Mouse (Mus musculus) lung, embryonic 15.5 days (tissue): ENCODE results near the gene Abcf2. TPM values are rescaled to one million over a fixed set of nuclear protein-coding genes. Genes with fewer than 3 reads are reported as not detected.

Source experiments
- ATAC-seq: fragments of 200-750 bp; cut with Nextera tagmentation; 2 replicates; pipeline ENCODE4 v1.8.0; 2017; ENCODE audit warnings: moderate number of reproducible peaks, borderline replicate concordance; ENCODE audit not compliant: low FRiP score, low TSS enrichment; ENCODE audit errors: extremely low read depth
- H3K27ac ChIP-seq: fragments of 300-500 bp; sonication (generic); 2 replicates; pipeline ENCODE4 v1.5.1; 2015; ENCODE audit warnings: moderate library complexity, mild to moderate bottlenecking, inconsistent platforms
- H3K27me3 ChIP-seq: fragments of 300-500 bp; sonication (generic); 2 replicates; pipeline ENCODE4 v1.6.1; 2015; ENCODE audit warnings: inconsistent platforms
- H3K36me3 ChIP-seq: fragments of 300-500 bp; sonication (generic); 2 replicates; pipeline ENCODE4 v1.6.1; 2015; ENCODE audit warnings: inconsistent platforms
- H3K4me1 ChIP-seq: fragments of 300-500 bp; sonication (generic); 2 replicates; pipeline ENCODE4 v1.6.1; 2015; ENCODE audit warnings: inconsistent platforms
- H3K4me2 ChIP-seq: fragments of 300-500 bp; sonication (generic); 2 replicates; pipeline ENCODE4 v1.6.1; 2015; ENCODE audit warnings: inconsistent platforms, mild to moderate bottlenecking, moderate library complexity
- H3K4me3 ChIP-seq: fragments of 300-500 bp; sonication (generic); 2 replicates; pipeline ENCODE4 v1.5.1; 2015; ENCODE audit warnings: mild to moderate bottlenecking, inconsistent platforms
- H3K9ac ChIP-seq: fragments of 300-500 bp; sonication (generic); 2 replicates; pipeline ENCODE4 v1.6.1; 2015; ENCODE audit warnings: inconsistent platforms
- H3K9me3 ChIP-seq: fragments of 300-500 bp; sonication (generic); 2 replicates; pipeline ENCODE4 v1.6.1; 2016; ENCODE audit warnings: inconsistent platforms
- WGBS: fragments of 180-500 bp; shearing (Covaris S2); methylation state at CpG from one replicate; pipeline ENCODE4 v1.1.7; 2015; 5-methylcytosine and 5-hydroxymethylcytosine counted together
- polyA plus RNA-seq: library from polyadenylated mRNA; unstranded; fragments of >200 nt; fragmentation: Nextera tagmentation; extraction: Ambion mirVana; gene quantifications from 2 replicates; pipeline ENCODE4 v1.2.1, GENCODE M21; 2015

The Abcf2 gene
- polyA plus RNA-seq, 1 experiment from 2014 or later, result 110 TPM

- no peaks in the 10 kb centered on the region for H3K36me3 ChIP-seq
- H3K4me2 ChIP-seq, result no peak overlapping the region
- no peak overlapping the region for H3K27ac ChIP-seq
- H3K27me3 ChIP-seq, result peaks cover 30% of the 10 kb centered on the region
- WGBS, result 65% methylated on average over 5 of the region's 5 CpGs
- H3K9me3 ChIP-seq, result no peaks in the 10 kb centered on the region
- no peak for ATAC-seq
- H3K4me3 ChIP-seq, result no peak overlapping the region
- peaks cover 15% of the 10 kb centered on the region for H3K4me1 ChIP-seq
- H3K9ac ChIP-seq, result no peak overlapping the region
These were observed 40.8 kb downstream of the Abcf2 start for GRCm38 (mm10) chr5:24536511-24536910.

- peaks cover 38% of the 10 kb centered on the region for H3K27me3 ChIP-seq
- WGBS, result 83% methylated on average over 3 of the region's 3 CpGs
- no peak for ATAC-seq
These were observed 41.5 kb downstream of the Abcf2 start for GRCm38 (mm10) chr5:24535731-24536130.

GRCm38 (mm10) chr5:24534292-24534691, 43.0 kb downstream of the Abcf2 start:
- no peaks in the 10 kb centered on the region for H3K9me3 ChIP-seq
- no peaks in the 10 kb centered on the region for H3K36me3 ChIP-seq
- H3K27ac ChIP-seq, result no peak overlapping the region
- ATAC-seq, result no peak
- H3K4me2 ChIP-seq, result no peak overlapping the region
- H3K4me3 ChIP-seq, result no peak overlapping the region
- no peaks in the 10 kb centered on the region for H3K4me1 ChIP-seq
- H3K9ac ChIP-seq, result no peak overlapping the region
- H3K27me3 ChIP-seq, result peaks cover 49% of the 10 kb centered on the region
- 49% methylated on average over 5 of the region's 5 CpGs for WGBS

More at GRCm38 (mm10) chr5:24535731-24536130, 41.5 kb downstream of the Abcf2 start:
- Histone ChIP-seq H3K36me3 (no peaks in the 10 kb centered on the region), H3K4me1 (peaks cover 7% of the 10 kb centered on the region), H3K4me2 (no peak overlapping the region), H3K9me3 (no peaks in the 10 kb centered on the region), H3K9ac (no peak overlapping the region), H3K27ac (no peak overlapping the region), H3K4me3 (no peak overlapping the region)

- H3K4me2 ChIP-seq, result no peak overlapping the region
- peaks cover 58% of the 10 kb centered on the region for H3K27me3 ChIP-seq
- no peak overlapping the region for H3K27ac ChIP-seq
- H3K9me3 ChIP-seq, result no peaks in the 10 kb centered on the region
- no peaks in the 10 kb centered on the region for H3K36me3 ChIP-seq
- H3K4me1 ChIP-seq, result no peaks in the 10 kb centered on the region
- no peak overlapping the region for H3K9ac ChIP-seq
- WGBS, result 47% methylated on average over 11 of the region's 11 CpGs
- ATAC-seq, result no peak
- H3K4me3 ChIP-seq, result no peak overlapping the region
These were observed 43.9 kb downstream of the Abcf2 start for GRCm38 (mm10) chr5:24533391-24533790.

- Histone ChIP-seq H3K4me2 (no peak overlapping the region), H3K36me3 (no peaks in the 10 kb centered on the region), H3K27ac (no peak overlapping the region), H3K27me3 (peaks cover 82% of the 10 kb centered on the region), H3K4me1 (peaks cover 14% of the 10 kb centered on the region), H3K9ac (no peak overlapping the region), H3K4me3 (no peak overlapping the region), H3K9me3 (no peaks in the 10 kb centered on the region)
- peak; percentile 53; the same call in 1 of the 2 replicates for ATAC-seq
- WGBS, result 19% methylated on average over 24 of the region's 24 CpGs
These were observed 47.1 kb downstream of the Abcf2 start for GRCm38 (mm10) chr5:24530042-24530689.

GRCm38 (mm10) chr5:24527780-24528179, 49.5 kb downstream of the Abcf2 start:
- Histone ChIP-seq H3K9ac (no peak overlapping the region), H3K27me3 (peaks cover 96% of the 10 kb centered on the region), H3K9me3 (no peaks in the 10 kb centered on the region), H3K4me3 (no peak overlapping the region), H3K36me3 (no peaks in the 10 kb centered on the region), H3K4me1 (peaks cover 14% of the 10 kb centered on the region), H3K4me2 (no peak overlapping the region), H3K27ac (no peak overlapping the region)
- 14% methylated on average over 6 of the region's 6 CpGs for WGBS
- ATAC-seq, result no peak

GRCm38 (mm10) chr5:24526889-24527230, 50.4 kb downstream of the Abcf2 start, which contains the start of gene Gbx1:
TSS of gene Gbx1 (minus strand) at chr5:24527202.
- H3K9ac ChIP-seq, result no peak within 1 kb of the TSS

GRCm38 (mm10) chr5:24526190-24526888, 50.9 kb downstream of the Abcf2 start:
- peak overlapping the region; percentile 83 for H3K4me2 ChIP-seq
- no peak overlapping the region for H3K27ac ChIP-seq
- no peaks in the 10 kb centered on the region for H3K9me3 ChIP-seq
- no peaks in the 10 kb centered on the region for H3K36me3 ChIP-seq
- H3K9ac ChIP-seq, result no peak overlapping the region
- ATAC-seq, result peak; percentile 32; the same call in 1 of the 2 replicates
- H3K4me1 ChIP-seq, result peaks cover 14% of the 10 kb centered on the region
- H3K27me3 ChIP-seq, result peaks cover 97% of the 10 kb centered on the region
- H3K4me3 ChIP-seq, result peak overlapping the region; percentile 38
- under 1% methylated on average over 85 of the region's 109 CpGs for WGBS

More at GRCm38 (mm10) chr5:24526889-24527230, 50.4 kb downstream of the Abcf2 start, which contains the start of gene Gbx1:
- H3K4me1 ChIP-seq, result peaks cover 14% of the 10 kb centered on the region
- H3K36me3 ChIP-seq, result no peaks in the 10 kb centered on the region
- no peaks in the 10 kb centered on the region for H3K9me3 ChIP-seq
- H3K4me2 ChIP-seq, result peak within 1 kb of the TSS; percentile 83
- no peak within 1 kb of the TSS for H3K27ac ChIP-seq
- WGBS, result 2% methylated on average over 40 of the region's 49 CpGs
- peaks cover 97% of the 10 kb centered on the region for H3K27me3 ChIP-seq
- ATAC-seq, result peak; percentile 40; the same call in 1 of the 2 replicates
- peak within 1 kb of the TSS; percentile 38 for H3K4me3 ChIP-seq

- no peak for ATAC-seq
- Histone ChIP-seq H3K27me3 (peaks cover 92% of the 10 kb centered on the region), H3K4me1 (peaks cover 14% of the 10 kb centered on the region), H3K36me3 (no peaks in the 10 kb centered on the region), H3K27ac (no peak overlapping the region), H3K4me3 (peak overlapping the region; percentile 38), H3K9me3 (no peaks in the 10 kb centered on the region), H3K9ac (no peak overlapping the region), H3K4me2 (peak overlapping the region; percentile 83)
- WGBS, result 4% methylated on average over 32 of the region's 34 CpGs
These were observed 51.7 kb downstream of the Abcf2 start for GRCm38 (mm10) chr5:24525360-24526189.

GRCm38 (mm10) chr5:24524522-24524921, 52.7 kb downstream of the Abcf2 start:
- no peaks in the 10 kb centered on the region for H3K9me3 ChIP-seq
- H3K27me3 ChIP-seq, result peaks cover 88% of the 10 kb centered on the region
- peaks cover 14% of the 10 kb centered on the region for H3K4me1 ChIP-seq
- H3K9ac ChIP-seq, result no peak overlapping the region
- ATAC-seq, result no peak
- no peak overlapping the region for H3K4me2 ChIP-seq
- 21% methylated on average over 4 of the region's 4 CpGs for WGBS
- no peak overlapping the region for H3K27ac ChIP-seq
- H3K4me3 ChIP-seq, result no peak overlapping the region
- no peaks in the 10 kb centered on the region for H3K36me3 ChIP-seq

- no peak overlapping the region for H3K4me3 ChIP-seq
- H3K9ac ChIP-seq, result no peak overlapping the region
- H3K4me1 ChIP-seq, result peaks cover 14% of the 10 kb centered on the region
- 47% methylated on average over 8 of the region's 8 CpGs for WGBS
- no peaks in the 10 kb centered on the region for H3K36me3 ChIP-seq
- peaks cover 85% of the 10 kb centered on the region for H3K27me3 ChIP-seq
- no peak overlapping the region for H3K27ac ChIP-seq
- ATAC-seq, result no peak
- no peak overlapping the region for H3K4me2 ChIP-seq
- H3K9me3 ChIP-seq, result no peaks in the 10 kb centered on the region
These were observed 53.5 kb downstream of the Abcf2 start for GRCm38 (mm10) chr5:24523806-24524205.
